38 mouse cellular contexts compared by ENCODE assay signal in genomic region chr3:40716056-40716455, GRCm38 (mm10). TPM values are rescaled to one million over a fixed set of nuclear protein-coding genes. Genes with fewer than 3 reads are reported as not detected.
"Had no signal": no experiment of that assay in that cellular context is flagged by ENCODE, and none has a peak within 500 bp of the region (broad histone marks: within the 10 kb centered on the region; RNA-seq: fewer than 3 reads in every experiment).

No protein-coding gene starts in this region.

- H3K4me2 ChIP-seq: limb, embryonic 12.5 days; limb, embryonic 13.5 days; limb, embryonic 15.5 days; liver, embryonic 12.5 days; liver, embryonic 13.5 days; liver, embryonic 15.5 days; lung, embryonic 14.5 days; lung, embryonic 15.5 days; midbrain, embryonic 11.5 days; midbrain, embryonic 12.5 days; midbrain, embryonic 13.5 days; midbrain, embryonic 15.5 days; neural tube, embryonic 12.5 days; neural tube, embryonic 13.5 days had no signal

- H3K9ac ChIP-seq: limb, embryonic 12.5 days; limb, embryonic 13.5 days; limb, embryonic 15.5 days; liver, embryonic 12.5 days; liver, embryonic 13.5 days; liver, embryonic 14.5 days; liver, embryonic 15.5 days; liver, postnatal 0 days; lung, embryonic 14.5 days; lung, embryonic 15.5 days; midbrain, embryonic 12.5 days; midbrain, embryonic 13.5 days; midbrain, embryonic 15.5 days; neural tube, embryonic 12.5 days; neural tube, embryonic 13.5 days had no signal

- H3K27me3 ChIP-seq: limb, embryonic 12.5 days; limb, embryonic 13.5 days; limb, embryonic 15.5 days; liver, embryonic 12.5 days; liver, embryonic 13.5 days; liver, embryonic 15.5 days; lung, embryonic 15.5 days; megakaryocyte, embryonic 14.5 days; midbrain, embryonic 12.5 days; midbrain, embryonic 13.5 days; midbrain, embryonic 15.5 days; neural tube, embryonic 12.5 days; neural tube, embryonic 13.5 days had no signal

- DNase-seq: left cerebral cortex, postnatal 4 days; liver; liver, embryonic 13.5 days; liver, postnatal 0 days; lung, adult 18-20 months; lung, adult 2 months; lung, embryonic 14.5 days; lung, postnatal 10 days; lung, postnatal 14 days; lung, postnatal 36 days; lung, postnatal 4 days; midbrain, embryonic 14.5 days had no signal

- H3K4me1 ChIP-seq: limb, embryonic 10.5 days; limb, embryonic 12.5 days; limb, embryonic 13.5 days; limb, embryonic 15.5 days; liver, embryonic 12.5 days; liver, embryonic 13.5 days; liver, embryonic 15.5 days; lung, embryonic 15.5 days; megakaryocyte, embryonic 14.5 days; midbrain, embryonic 10.5 days; midbrain, embryonic 12.5 days; midbrain, embryonic 13.5 days; midbrain, embryonic 15.5 days; neural tube, embryonic 12.5 days; neural tube, embryonic 13.5 days had no signal

- H3K9me3 ChIP-seq: limb, embryonic 10.5 days; limb, embryonic 12.5 days; limb, embryonic 13.5 days; limb, embryonic 15.5 days; liver, embryonic 12.5 days; liver, embryonic 13.5 days; liver, embryonic 15.5 days; lung, embryonic 15.5 days; megakaryocyte, embryonic 14.5 days; midbrain, embryonic 10.5 days; midbrain, embryonic 12.5 days; midbrain, embryonic 13.5 days; midbrain, embryonic 15.5 days; neural tube, embryonic 12.5 days; neural tube, embryonic 13.5 days had no signal

- H3K27ac ChIP-seq: limb, embryonic 10.5 days; limb, embryonic 12.5 days; limb, embryonic 13.5 days; limb, embryonic 15.5 days; liver, embryonic 12.5 days; liver, embryonic 13.5 days; liver, embryonic 14.5 days; liver, embryonic 15.5 days; lung, embryonic 15.5 days; macrophage; midbrain, embryonic 10.5 days; midbrain, embryonic 12.5 days; midbrain, embryonic 13.5 days; midbrain, embryonic 15.5 days; neural tube, embryonic 12.5 days; neural tube, embryonic 13.5 days had no signal

- ATAC-seq: liver, embryonic 12.5 days; liver, postnatal 0 days; lung, postnatal 0 days; midbrain, embryonic 13.5 days; midbrain, embryonic 15.5 days; midbrain, embryonic 16.5 days had no signal

- H3K4me3 ChIP-seq: limb, embryonic 10.5 days; limb, embryonic 12.5 days; limb, embryonic 13.5 days; limb, embryonic 15.5 days; liver, embryonic 12.5 days; liver, embryonic 13.5 days; liver, embryonic 15.5 days; lung, embryonic 15.5 days; megakaryocyte, embryonic 14.5 days; midbrain, embryonic 10.5 days; midbrain, embryonic 12.5 days; midbrain, embryonic 13.5 days; midbrain, embryonic 15.5 days; myocyte; neural tube, embryonic 12.5 days; neural tube, embryonic 13.5 days had no signal

- H3K36me3 ChIP-seq: limb, embryonic 10.5 days; limb, embryonic 12.5 days; limb, embryonic 13.5 days; limb, embryonic 15.5 days; liver, embryonic 12.5 days; liver, embryonic 13.5 days; liver, embryonic 15.5 days; lung, embryonic 15.5 days; midbrain, embryonic 10.5 days; midbrain, embryonic 12.5 days; midbrain, embryonic 13.5 days; midbrain, embryonic 15.5 days; neural tube, embryonic 12.5 days; neural tube, embryonic 13.5 days had no signal

RNA-seq across cellular contexts. Expression of gene Slc25a31, which starts 7.4 kb away (rescaled TPM):
- total RNA-seq: left cerebral cortex, postnatal 14 days; megakaryocyte progenitor cell, adult 5-6 weeks; megakaryocyte, adult 5-6 weeks; megakaryocyte-erythroid progenitor cell, adult 5-6 weeks; monocyte, adult 5-6 weeks had no signal
- polyA plus RNA-seq: liver, embryonic 16.5 days; lung, embryonic 14.5 days; myocyte had no signal
